Mouse (Mus musculus): ENCODE measurements at regions not wholly inside any gene's neighbourhood (a gene's known extent, or its start where the extent isn't known, plus 50 kb on each side); places are given as distances from the start of the nearest gene placed in this dataset.

- TF ChIP-seq TAL1 (conservative IDR thresholded peaks at IDR 0.05; ENCODE audit: low read depth, low read length) (no peak), CTCF (IDR thresholded peaks at IDR 0.05; ENCODE audit: low read depth, low read length) (no peak), GATA1 (IDR thresholded peaks at IDR 0.05; ENCODE audit: borderline replicate concordance, low read length) (no peak), POLR2AphosphoS5 (IDR thresholded peaks at IDR 0.05; ENCODE audit: insufficient replicate concordance, low read depth, low read length) (no peak)
These were observed 517.8 kb upstream of the Tnp1 start for GRCm38 (mm10) chr1:73533526-73533925.
